Mouse (Mus musculus) cerebellum, adult 2 months (tissue): ENCODE data around the gene Fau. TPM values are rescaled to one million over a fixed set of nuclear protein-coding genes. Genes with fewer than 3 reads are reported as not detected.

ENCODE experiments used
- DNase-seq, 2 experiments: peaks; one replicate each; pipeline ENCODE4 v3.0.0; 2021
- H3K27ac ChIP-seq: fragments of 200-500 bp; 2 replicates; pipeline ENCODE4 v1.5.1; 2012; ENCODE audit warnings: low read length, control low read depth, inconsistent platforms; ENCODE audit not compliant: insufficient read depth
- H3K27me3 ChIP-seq: fragments of 200-500 bp; 2 replicates; pipeline ENCODE4 v1.6.1; 2012; ENCODE audit warnings: inconsistent platforms, mild to moderate bottlenecking, low read length, moderate library complexity; ENCODE audit not compliant: control insufficient read depth, insufficient read depth
- H3K4me1 ChIP-seq: fragments of 200-500 bp; 2 replicates; pipeline ENCODE4 v1.6.1; 2011; ENCODE audit warnings: low read length; ENCODE audit not compliant: control insufficient read depth, insufficient read depth
- H3K4me3 ChIP-seq: fragments of 200-500 bp; replicated peaks from 2 replicates; pipeline ENCODE3; 2011; ENCODE audit warnings: mild to moderate bottlenecking, low read depth, low read length, control low read depth; ENCODE audit not compliant: insufficient read depth
- CTCF ChIP-seq: fragments of 200-500 bp; IDR thresholded peaks from 2 replicates; pipeline ENCODE4 v1.5.1; 2011; ENCODE audit warnings: low read depth, mild to moderate bottlenecking, control low read depth, low read length, moderate library complexity, borderline replicate concordance; ENCODE audit not compliant: insufficient read depth
- POLR2A ChIP-seq: fragments of 200-500 bp; IDR thresholded peaks from 2 replicates; pipeline ENCODE4 v1.6.1; 2011; ENCODE audit warnings: low read length, control low read depth, borderline replicate concordance; ENCODE audit not compliant: insufficient read depth
- WGBS: fragments of 180-500 bp; shearing (Covaris S2); methylation state at CpG from one replicate; pipeline ENCODE4 v1.1.7; 2018; 5-methylcytosine and 5-hydroxymethylcytosine counted together
- polyA plus RNA-seq: library from polyadenylated mRNA; depleted of rRNA; stranded (reverse); fragments of >200 nt; gene quantifications from 2 replicates; pipeline ENCODE4 v1.2.3, GENCODE M21; 2012

Fau gene
- polyA plus RNA-seq, 1 experiment = 828 TPM

DNA sequence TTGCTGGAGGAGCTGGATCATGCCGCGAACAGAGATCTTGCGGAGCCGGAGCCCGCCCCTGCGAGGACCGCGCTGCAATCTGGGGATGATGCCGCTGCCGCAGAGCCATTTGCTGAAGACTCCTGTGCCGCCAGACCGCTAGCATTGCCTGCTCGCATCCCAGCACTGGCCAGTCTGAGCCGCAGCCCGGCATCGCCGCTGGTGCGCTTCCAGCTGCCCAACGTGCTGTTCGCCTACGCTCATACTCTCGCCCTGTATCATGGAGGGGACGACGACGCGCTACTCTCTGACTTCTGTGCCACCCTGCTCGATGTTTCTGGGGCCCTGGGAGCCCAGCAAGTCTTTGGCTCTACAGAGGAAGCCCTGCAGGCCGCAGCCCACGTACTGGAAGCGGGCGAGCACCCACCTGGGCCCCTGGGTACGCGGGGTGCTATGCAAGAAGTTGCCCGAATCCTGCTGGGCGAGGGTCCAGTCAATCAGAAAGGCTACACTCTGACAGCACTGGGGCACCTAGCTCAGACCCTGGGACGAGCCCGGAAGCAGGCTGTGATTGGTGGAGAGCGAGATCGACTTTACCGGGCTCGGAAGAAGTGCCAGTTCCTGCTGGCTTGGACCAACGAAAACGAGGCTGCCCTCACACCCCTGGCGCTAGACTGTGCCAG lies 4.1 kb downstream of the Fau start:
- peak; percentile 38 to 45 for DNase-seq
- peak overlapping the region; percentile 75 for H3K4me3 ChIP-seq
- peaks cover 25% of the 10 kb centered on the region for H3K4me1 ChIP-seq
- peak overlapping the region; percentile 67 for H3K27ac ChIP-seq
- no peaks in the 10 kb centered on the region for H3K27me3 ChIP-seq
- WGBS = under 1% methylated on average over 44 of the region's 44 CpGs
- TF ChIP-seq POLR2A = no peak
- TF ChIP-seq CTCF = no peak

GRCm38 (mm10) chr19:6062418-6062817 lies 4.8 kb downstream of the Fau start:
- 39% methylated on average over 5 of the region's 5 CpGs for WGBS
- no peak for DNase-seq
- 0 out of 2 replicates have a peak overlapping the region, but pooled peaks have one; percentile 67 for H3K27ac ChIP-seq
- no peaks in the 10 kb centered on the region for H3K27me3 ChIP-seq
- H3K4me1 ChIP-seq = peaks cover 25% of the 10 kb centered on the region
- H3K4me3 ChIP-seq = peak overlapping the region; percentile 75
- TF ChIP-seq POLR2A = no peak
- TF ChIP-seq CTCF = no peak

DNA sequence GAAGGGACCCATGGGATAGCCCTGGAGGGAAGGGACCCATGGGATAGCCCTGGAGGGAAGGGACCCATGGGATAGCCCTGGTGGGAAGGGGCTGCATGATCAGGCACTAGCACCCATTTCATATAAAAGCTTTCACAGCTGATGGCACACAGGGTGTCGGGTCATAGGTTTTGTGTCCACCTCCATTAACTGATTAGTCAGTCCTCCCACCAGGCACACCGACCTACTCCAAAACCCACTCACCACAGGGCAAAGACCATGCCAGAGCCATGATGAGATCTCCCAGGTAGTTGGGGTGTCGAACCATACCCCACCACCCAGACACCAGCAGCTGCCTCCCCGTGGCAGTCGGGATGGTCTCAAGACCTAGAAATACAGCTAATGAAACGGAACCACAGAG lies 5.4 kb downstream of the Fau start:
- 89% methylated on average over 6 of the region's 6 CpGs for WGBS
- no peak for TF ChIP-seq POLR2A
- no peak for TF ChIP-seq CTCF
- no peak overlapping the region for H3K27ac ChIP-seq
- no peak for DNase-seq
- peaks cover 27% of the 10 kb centered on the region for H3K4me1 ChIP-seq
- H3K4me3 ChIP-seq = no peak overlapping the region
- no peaks in the 10 kb centered on the region for H3K27me3 ChIP-seq

DNA sequence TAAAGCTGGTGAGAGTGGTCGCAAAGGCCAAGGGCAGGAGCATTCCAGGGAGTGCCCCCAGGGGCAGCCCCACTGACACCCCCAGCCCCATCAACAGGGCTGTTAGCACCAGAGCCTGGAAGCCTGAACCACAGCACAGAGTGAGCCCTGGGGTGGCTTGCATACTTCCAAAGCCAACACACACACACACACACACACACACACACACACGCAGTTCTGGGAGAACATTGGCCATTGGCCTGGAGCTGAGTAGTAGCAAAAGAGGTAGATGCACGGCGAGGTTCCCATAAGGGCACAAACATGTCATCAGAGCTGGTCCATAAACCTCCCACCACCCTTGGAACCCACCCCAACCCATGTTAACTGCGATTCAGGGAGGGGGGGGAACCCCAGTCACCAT lies 8.9 kb downstream of the Fau start:
- peaks cover 22% of the 10 kb centered on the region for H3K4me1 ChIP-seq
- no peaks in the 10 kb centered on the region for H3K27me3 ChIP-seq
- H3K27ac ChIP-seq = peak overlapping the region; percentile 43
- 18% methylated on average over 5 of the region's 5 CpGs for whole genome bisulfite sequencing
- no peak for TF ChIP-seq CTCF
- no peak for TF ChIP-seq POLR2A
- peak overlapping the region; percentile 54 for H3K4me3 ChIP-seq
- no peak for DNase-seq

DNA sequence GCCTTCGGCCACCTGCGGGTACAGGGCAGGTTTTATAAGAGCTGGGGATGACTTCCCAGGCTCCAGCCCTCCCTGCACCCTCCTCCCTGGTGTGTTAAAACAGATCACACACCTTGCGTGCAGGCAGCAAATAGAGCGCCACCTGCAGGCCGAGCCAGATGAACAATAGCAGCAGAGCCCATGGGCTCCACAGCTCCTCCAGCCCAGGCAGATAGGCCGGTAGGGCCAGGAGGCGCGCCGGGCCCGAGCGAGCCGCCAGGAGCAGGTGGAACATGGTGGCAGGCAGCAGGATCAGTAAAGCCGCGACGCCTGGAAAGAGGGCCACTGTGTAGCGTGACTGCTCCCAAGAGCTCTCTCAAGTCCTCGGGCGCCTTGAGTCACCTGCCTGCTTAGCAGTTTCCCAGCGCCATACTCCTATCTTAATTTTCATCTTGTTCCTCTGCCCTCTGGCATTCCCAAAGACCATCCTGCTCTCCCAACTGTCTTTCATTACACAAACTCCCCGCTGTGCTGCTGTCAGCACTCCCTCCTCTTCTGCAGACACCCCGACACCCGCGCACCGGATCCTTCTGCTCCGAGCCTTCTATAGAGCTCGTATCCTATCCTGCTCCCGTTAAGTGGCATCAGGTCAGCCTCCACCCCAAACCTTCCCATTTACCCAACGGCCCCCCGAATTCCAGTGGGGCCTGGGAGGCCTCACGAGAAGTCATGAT lies 9.5 kb downstream of the Fau start:
- peak overlapping the region; percentile 54 for H3K4me3 ChIP-seq
- H3K27ac ChIP-seq = peak overlapping the region; percentile 43
- 1% methylated on average over 30 of the region's 30 CpGs for WGBS
- peaks cover 20% of the 10 kb centered on the region for H3K4me1 ChIP-seq
- DNase-seq = peak; percentile 88 to 90
- TF ChIP-seq POLR2A (no peak), CTCF (peak; percentile 77)
- H3K27me3 ChIP-seq = no peaks in the 10 kb centered on the region

- 11% methylated on average over 33 of the region's 33 CpGs for WGBS
- 0 out of 2 replicates have a peak, but pooled peaks have one; percentile 1 for TF ChIP-seq CTCF
- 0 out of 2 replicates have a peak, but pooled peaks have one; percentile 17 for TF ChIP-seq POLR2A
- Histone ChIP-seq H3K4me3 (peak within 1 kb of the TSS; percentile 54), H3K27me3 (no peaks in the 10 kb centered on the region), H3K4me1 (peaks cover 13% of the 10 kb centered on the region), H3K27ac (peak within 1 kb of the TSS; percentile 30; the same call in 1 of the 2 replicates)
- peak; percentile 85 to 87 for DNase-seq
These were observed 10.2 kb downstream of the Fau start, which contains the start of gene Tm7sf2 for GRCm38 (mm10) chr19:6067724-6068415. Gene Tm7sf2, minus strand, starts transcription at chr19:6068373.

GRCm38 (mm10) chr19:6068951-6069350 lies 11.3 kb downstream of the Fau start:
- WGBS = 80% methylated on average over 4 of the region's 4 CpGs
- DNase-seq = no peak
- no peaks in the 10 kb centered on the region for H3K27me3 ChIP-seq
- peaks cover 9% of the 10 kb centered on the region for H3K4me1 ChIP-seq
- TF ChIP-seq POLR2A = no peak
- no peak for TF ChIP-seq CTCF
- H3K27ac ChIP-seq = no peak overlapping the region
- no peak overlapping the region for H3K4me3 ChIP-seq
